Mouse (Mus musculus) hindbrain, embryonic 11.5 days (tissue): ENCODE results near the gene Bbip1. TPM values are rescaled to one million over a fixed set of nuclear protein-coding genes. Genes with fewer than 3 reads are reported as not detected.
"Not testable (repeated sequence)": the region's sequence is repeated elsewhere in the genome, so short reads cannot be mapped to it uniquely, and the experiment has no call there.

Experiments used
- ATAC-seq: fragments of 200-750 bp; cut with Nextera tagmentation; 2 replicates; pipeline ENCODE4 v1.8.0; 2017; ENCODE audit warnings: mild to moderate bottlenecking, moderate TSS enrichment, moderate library complexity; ENCODE audit not compliant: low FRiP score
- DNase-seq: peaks from one replicate; pipeline ENCODE4 v3.0.0-alpha.2; 2015; ENCODE audit warnings: low spot score
- H3K27ac ChIP-seq: fragments of 300-500 bp; sonication (generic); 2 replicates; pipeline ENCODE4 v1.5.1; 2014; ENCODE audit warnings: mild to moderate bottlenecking, low read depth, low read length
- H3K27me3 ChIP-seq: fragments of 300-500 bp; sonication (generic); 2 replicates; pipeline ENCODE4 v1.6.1; 2014; ENCODE audit warnings: mild to moderate bottlenecking, low read length, moderate library complexity, mixed read lengths; ENCODE audit not compliant: control insufficient read depth, insufficient read depth
- H3K36me3 ChIP-seq: fragments of 300-500 bp; sonication (generic); 2 replicates; pipeline ENCODE4 v1.6.1; 2014; ENCODE audit warnings: mild to moderate bottlenecking, low read length, moderate library complexity, mixed read lengths; ENCODE audit not compliant: control insufficient read depth, insufficient read depth
- H3K4me1 ChIP-seq: fragments of 300-500 bp; sonication (generic); replicated peaks from 2 replicates; pipeline ENCODE4 v1.6.1; 2014; ENCODE audit warnings: low read length, mixed read lengths; ENCODE audit not compliant: control insufficient read depth, insufficient read depth
- H3K4me2 ChIP-seq: fragments of 300-500 bp; sonication (generic); replicated peaks from 2 replicates; pipeline ENCODE4 v1.6.1; 2014; ENCODE audit warnings: mild to moderate bottlenecking, low read depth, low read length
- H3K4me3 ChIP-seq: fragments of 300-500 bp; sonication (generic); 2 replicates; pipeline ENCODE4 v1.5.1; 2014; ENCODE audit warnings: low read depth, low read length
- H3K9ac ChIP-seq: fragments of 300-500 bp; sonication (generic); 2 replicates; pipeline ENCODE4 v1.6.1; 2014; ENCODE audit warnings: low read depth, low read length
- H3K9me3 ChIP-seq: fragments of 300-500 bp; sonication (generic); 2 replicates; pipeline ENCODE4 v1.6.1; 2016; ENCODE audit warnings: low read length; ENCODE audit not compliant: control insufficient read depth
- WGBS: fragments of 180-500 bp; shearing (Covaris S2); extraction: QIAGEN DNeasy Blood & Tissue Kit; methylation state at CpG from one replicate; pipeline ENCODE4 v1.1.7; 2014; 5-methylcytosine and 5-hydroxymethylcytosine counted together
- polyA plus RNA-seq: library from polyadenylated mRNA; unstranded; fragments of >200 nt; fragmentation: Nextera tagmentation; extraction: Ambion mirVana; gene quantifications from 2 replicates; pipeline ENCODE4 v1.2.1, GENCODE M21; 2014

Bbip1 gene
- polyA plus RNA-seq, 1 experiment from 2014 or later = 142 TPM

- 87% methylated on average over 4 of the region's 4 CpGs for WGBS
- H3K9ac ChIP-seq = no peak overlapping the region
- no peak overlapping the region for H3K4me3 ChIP-seq
- no peak for DNase-seq
- no peak overlapping the region for H3K4me2 ChIP-seq
- no peaks in the 10 kb centered on the region for H3K36me3 ChIP-seq
- H3K27ac ChIP-seq = no peak overlapping the region
- no peaks in the 10 kb centered on the region for H3K9me3 ChIP-seq
- H3K4me1 ChIP-seq = no peaks in the 10 kb centered on the region
- no peak for ATAC-seq
- H3K27me3 ChIP-seq = no peaks in the 10 kb centered on the region
Observed at GRCm38 (mm10) chr19:53941139-53941538, 3.3 kb downstream of the Bbip1 start.

GRCm38 (mm10) chr19:53939467-53939866 lies 5.0 kb downstream of the Bbip1 start:
- no peaks in the 10 kb centered on the region for H3K4me1 ChIP-seq
- 85% methylated on average over 4 of the region's 4 CpGs for WGBS
- no peak overlapping the region for H3K9ac ChIP-seq
- no peak overlapping the region for H3K4me2 ChIP-seq
- no peak overlapping the region for H3K27ac ChIP-seq
- no peak overlapping the region for H3K4me3 ChIP-seq
- no peaks in the 10 kb centered on the region for H3K9me3 ChIP-seq
- H3K36me3 ChIP-seq = no peaks in the 10 kb centered on the region
- H3K27me3 ChIP-seq = no peaks in the 10 kb centered on the region
- DNase-seq (no peak), ATAC-seq (no peak)

- H3K9ac ChIP-seq = no peak overlapping the region
- no peak overlapping the region for H3K4me2 ChIP-seq
- no peak overlapping the region for H3K4me3 ChIP-seq
- DNase-seq = no peak
- H3K27ac ChIP-seq = no peak overlapping the region
- H3K9me3 ChIP-seq = no peaks in the 10 kb centered on the region
- no peaks in the 10 kb centered on the region for H3K27me3 ChIP-seq
- H3K4me1 ChIP-seq = no peaks in the 10 kb centered on the region
- H3K36me3 ChIP-seq = no peaks in the 10 kb centered on the region
- ATAC-seq = no peak
Observed at GRCm38 (mm10) chr19:53934046-53934445, 10.4 kb downstream of the Bbip1 start.

DNA sequence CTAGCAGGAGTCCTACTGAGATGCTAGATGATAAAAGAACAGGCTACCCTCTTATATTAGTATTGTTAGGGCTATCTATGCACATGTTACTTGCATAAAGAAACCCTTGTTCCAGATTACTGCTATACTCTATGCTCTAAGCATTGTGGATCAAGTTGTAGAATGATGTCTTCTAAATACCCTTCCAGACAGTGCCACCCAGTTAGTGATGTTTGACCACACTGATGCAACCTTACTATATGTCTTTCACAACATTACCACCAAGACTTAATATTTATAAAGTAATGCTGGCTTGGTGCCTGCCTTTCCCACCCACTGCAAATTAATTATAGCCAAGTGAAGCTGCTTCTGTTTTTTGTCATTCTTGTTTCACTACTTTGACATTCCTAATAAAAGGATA lies 11.4 kb downstream of the Bbip1 start:
- Histone ChIP-seq H3K4me2 (no peak overlapping the region), H3K4me3 (no peak overlapping the region), H3K9ac (no peak overlapping the region), H3K27me3 (no peaks in the 10 kb centered on the region), H3K9me3 (no peaks in the 10 kb centered on the region), H3K4me1 (no peaks in the 10 kb centered on the region), H3K36me3 (no peaks in the 10 kb centered on the region), H3K27ac (no peak overlapping the region)
- DNase-seq (no peak), ATAC-seq (no peak)

- Histone ChIP-seq H3K4me1 (no peaks in the 10 kb centered on the region), H3K27me3 (no peaks in the 10 kb centered on the region), H3K4me3 (no peak overlapping the region), H3K36me3 (0 out of 2 replicates have a peak, but pooled peaks cover 2% of the 10 kb centered on the region), H3K27ac (no peak overlapping the region), H3K4me2 (no peak overlapping the region), H3K9ac (no peak overlapping the region), H3K9me3 (no peaks in the 10 kb centered on the region)
- no peak for DNase-seq
- 87% methylated on average over 3 of the region's 3 CpGs for WGBS
- no peak for ATAC-seq
Observed at GRCm38 (mm10) chr19:53929218-53929617, 15.2 kb downstream of the Bbip1 start.

GRCm38 (mm10) chr19:53926705-53927104 lies 17.7 kb downstream of the Bbip1 start:
- Histone ChIP-seq H3K9ac (no peak overlapping the region), H3K4me1 (no peaks in the 10 kb centered on the region), H3K27me3 (no peaks in the 10 kb centered on the region), H3K4me2 (no peak overlapping the region), H3K27ac (no peak overlapping the region), H3K9me3 (no peaks in the 10 kb centered on the region), H3K36me3 (0 out of 2 replicates have a peak, but pooled peaks cover 3% of the 10 kb centered on the region), H3K4me3 (no peak overlapping the region)
- ATAC-seq (no peak), DNase-seq (no peak)
- 84% methylated on average over 1 of the region's 1 CpGs for WGBS

- Histone ChIP-seq H3K27ac (no peak overlapping the region), H3K36me3 (0 out of 2 replicates have a peak, but pooled peaks cover 3% of the 10 kb centered on the region), H3K9ac (no peak overlapping the region), H3K9me3 (no peaks in the 10 kb centered on the region), H3K27me3 (no peaks in the 10 kb centered on the region), H3K4me2 (no peak overlapping the region), H3K4me3 (no peak overlapping the region), H3K4me1 (no peaks in the 10 kb centered on the region)
- WGBS = 85% methylated on average over 2 of the region's 2 CpGs
- DNase-seq (peak; percentile 50), ATAC-seq (no peak)
Observed at GRCm38 (mm10) chr19:53925338-53925751, 19.1 kb downstream of the Bbip1 start.

DNA sequence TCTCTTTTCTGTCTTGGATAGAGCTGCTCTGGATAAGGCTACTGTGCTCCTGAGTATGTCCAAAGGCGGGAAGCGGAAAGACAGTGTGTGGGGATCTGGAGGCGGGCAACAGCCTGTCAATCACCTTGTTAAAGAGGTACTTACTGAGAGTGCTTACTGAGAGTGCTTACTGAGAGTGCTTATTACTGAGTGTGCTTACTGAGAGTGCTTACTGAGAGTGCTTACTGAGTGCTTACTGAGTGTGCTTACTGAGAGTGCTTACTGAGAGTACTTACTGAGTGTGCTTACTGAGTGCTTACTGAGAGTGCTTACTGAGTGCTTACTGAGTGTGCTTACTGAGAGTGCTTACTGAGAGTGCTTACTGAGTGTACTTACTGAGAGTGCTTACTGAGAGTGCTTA lies 22.4 kb downstream of the Bbip1 start:
- H3K36me3 ChIP-seq, H3K4me1 ChIP-seq, H3K27ac ChIP-seq, H3K4me2 ChIP-seq, DNase-seq, ATAC-seq, H3K27me3 ChIP-seq, H3K4me3 ChIP-seq, H3K9ac ChIP-seq, H3K9me3 ChIP-seq: not testable (repeated sequence)
- 95% methylated on average over 3 of the region's 3 CpGs for WGBS

DNA sequence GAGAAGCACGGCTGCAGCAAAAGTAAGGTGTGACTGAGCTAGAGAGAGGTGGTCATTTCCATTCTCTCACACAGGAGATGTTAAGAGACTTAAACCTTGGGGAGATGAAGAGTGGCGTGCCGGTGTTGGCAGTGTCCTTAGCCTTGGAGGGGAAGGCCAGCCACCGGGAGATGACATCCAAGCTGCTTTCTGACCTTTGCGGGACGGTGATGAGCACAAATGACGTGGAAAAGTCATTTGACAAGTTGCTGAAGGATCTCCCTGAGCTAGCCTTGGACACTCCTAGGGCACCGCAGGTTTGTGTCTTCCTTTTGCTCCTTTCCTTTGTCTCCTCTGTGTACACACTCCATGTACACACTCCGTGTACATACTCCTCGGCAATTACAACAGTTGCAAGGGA lies 24.9 kb downstream of the Bbip1 start:
- Histone ChIP-seq H3K4me1 (no peaks in the 10 kb centered on the region), H3K4me2 (no peak overlapping the region), H3K27ac (no peak overlapping the region), H3K36me3 (0 out of 2 replicates have a peak, but pooled peaks cover 3% of the 10 kb centered on the region), H3K9ac (no peak overlapping the region), H3K27me3 (no peaks in the 10 kb centered on the region), H3K9me3 (no peaks in the 10 kb centered on the region), H3K4me3 (no peak overlapping the region)
- WGBS = 94% methylated on average over 10 of the region's 10 CpGs
- ATAC-seq (no peak), DNase-seq (no peak)
